Mouse (Mus musculus): ENCODE data around the gene Dnah3. TPM values are rescaled to one million over a fixed set of nuclear protein-coding genes. Genes with fewer than 3 reads are reported as not detected.

Dnah3 gene
- total RNA-seq, 2 experiments from 2014 or later = 0.09 to 0.26 TPM

- Histone ChIP-seq H3K27ac (no peak overlapping the region), H3K4me3 (no peak overlapping the region)
- DNase-seq (ENCODE audit: extremely low spot score in 1 of 2, low spot score in 2 of 2) = no peak
- intact Hi-C loops (cut with DNase I) = no loop called here
- no peak for TF ChIP-seq CTCF (IDR thresholded peaks at IDR 0.05)
Measured at GRCm38 (mm10) chr7:119969320-119969719, 125.8 kb downstream of the Dnah3 start.

DNA sequence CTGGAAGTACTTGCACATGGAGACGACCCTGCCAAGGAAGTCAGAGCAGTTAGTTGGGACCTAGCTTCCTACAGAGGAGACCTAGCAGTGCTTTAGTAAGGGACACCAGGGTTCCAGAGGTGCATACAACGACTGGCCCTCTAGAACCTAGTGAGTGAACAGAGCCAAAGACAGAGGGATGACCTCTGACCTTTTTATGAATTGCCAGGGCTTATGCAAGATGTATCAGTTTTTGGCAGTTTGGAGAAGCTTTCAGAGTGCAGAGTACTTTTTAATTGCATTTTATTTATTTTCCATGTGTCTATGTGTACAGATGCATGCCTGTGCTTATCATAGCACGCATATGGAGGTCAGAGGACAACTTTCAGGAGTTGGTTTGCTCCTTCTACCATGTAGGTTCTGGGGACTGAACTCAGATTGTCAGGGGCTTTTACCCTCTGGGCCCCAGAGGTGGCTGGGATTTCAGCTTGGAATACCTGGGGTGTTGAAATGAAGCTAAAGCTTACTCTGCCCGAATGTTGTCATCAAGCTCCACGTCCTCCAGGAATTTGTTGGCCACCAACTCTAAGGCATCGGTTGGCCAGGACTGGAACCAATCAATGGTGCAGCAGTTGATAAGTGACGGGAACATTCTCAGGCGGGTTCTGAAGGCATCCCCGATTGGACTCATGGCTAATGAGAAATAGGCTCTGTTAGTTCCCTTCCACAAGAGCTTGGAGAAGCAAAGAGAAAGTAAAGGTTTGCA, 129.3 kb downstream of the Dnah3 start:
- intact Hi-C loops (cut with DNase I) = no loop called here
- Histone ChIP-seq H3K27ac (no peak overlapping the region), H3K4me3 (no peak overlapping the region)
- no peak for TF ChIP-seq CTCF (IDR thresholded peaks at IDR 0.05)
- DNase-seq (ENCODE audit: extremely low spot score in 1 of 2, low spot score in 2 of 2) = no peak

GRCm38 (mm10) chr7:119965205-119965604, 129.9 kb downstream of the Dnah3 start:
- intact Hi-C loops (cut with DNase I) = no loop called here
- no peak for TF ChIP-seq CTCF (IDR thresholded peaks at IDR 0.05)
- no peak overlapping the region for H3K4me3 ChIP-seq
- no peak for DNase-seq (ENCODE audit: extremely low spot score in 1 of 2, low spot score in 2 of 2)
- no peak overlapping the region for H3K27ac ChIP-seq

GRCm38 (mm10) chr7:119961107-119961506, 134.0 kb downstream of the Dnah3 start:
- TF ChIP-seq CTCF (IDR thresholded peaks at IDR 0.05) = no peak
- Histone ChIP-seq H3K27ac (no peak overlapping the region), H3K4me3 (no peak overlapping the region)
- no peak for DNase-seq (ENCODE audit: extremely low spot score in 1 of 2, low spot score in 2 of 2)
- intact Hi-C loops (cut with DNase I) = no loop called here

DNA sequence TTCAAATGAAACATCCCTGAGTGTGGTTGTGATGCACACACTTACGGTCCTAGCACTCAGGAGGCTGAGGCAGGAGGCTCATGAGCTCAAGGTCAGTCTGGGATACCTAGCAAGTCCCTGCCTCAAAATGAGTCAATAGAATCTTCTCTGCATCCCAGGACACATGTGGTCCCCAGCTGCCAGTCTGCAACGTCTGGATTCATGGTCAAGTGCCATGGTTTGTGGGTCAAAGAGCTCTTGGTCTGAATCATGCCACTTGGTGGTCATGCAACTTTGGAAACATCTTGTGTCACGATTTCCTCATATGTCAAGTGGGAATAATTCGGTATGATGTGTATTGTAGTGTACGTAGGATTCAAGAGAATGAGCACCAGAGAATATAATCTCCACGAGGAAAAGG, 134.5 kb downstream of the Dnah3 start:
- intact Hi-C loops (cut with DNase I) = no loop called here
- Histone ChIP-seq H3K4me3 (no peak overlapping the region), H3K27ac (no peak overlapping the region)
- no peak for TF ChIP-seq CTCF (IDR thresholded peaks at IDR 0.05)
- DNase-seq (ENCODE audit: extremely low spot score in 1 of 2, low spot score in 2 of 2) = no peak

DNA sequence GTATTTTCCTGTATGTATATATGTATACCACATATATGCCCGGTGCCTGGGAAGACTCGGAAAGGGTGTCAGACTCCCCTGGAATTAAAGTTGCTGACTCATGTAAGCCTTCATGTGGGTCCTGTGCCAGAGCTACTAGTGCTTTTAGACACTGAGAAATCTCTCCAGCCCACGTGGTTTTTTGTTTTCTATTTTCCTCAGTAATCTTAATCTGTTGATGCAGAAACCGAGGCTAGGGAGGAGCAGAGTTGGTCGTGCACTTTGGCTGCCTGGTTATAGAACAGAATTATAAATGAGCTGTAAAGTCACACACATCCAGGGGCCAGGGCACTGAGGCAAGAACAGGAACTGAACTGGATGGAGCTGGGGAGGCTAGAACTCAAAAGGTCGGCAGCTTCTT, 135.1 kb downstream of the Dnah3 start:
- intact Hi-C loops (cut with DNase I) = no loop called here
- Histone ChIP-seq H3K27ac (no peak overlapping the region), H3K4me3 (no peak overlapping the region)
- TF ChIP-seq CTCF (IDR thresholded peaks at IDR 0.05) = no peak
- DNase-seq (ENCODE audit: extremely low spot score in 1 of 2, low spot score in 2 of 2) = no peak

DNA sequence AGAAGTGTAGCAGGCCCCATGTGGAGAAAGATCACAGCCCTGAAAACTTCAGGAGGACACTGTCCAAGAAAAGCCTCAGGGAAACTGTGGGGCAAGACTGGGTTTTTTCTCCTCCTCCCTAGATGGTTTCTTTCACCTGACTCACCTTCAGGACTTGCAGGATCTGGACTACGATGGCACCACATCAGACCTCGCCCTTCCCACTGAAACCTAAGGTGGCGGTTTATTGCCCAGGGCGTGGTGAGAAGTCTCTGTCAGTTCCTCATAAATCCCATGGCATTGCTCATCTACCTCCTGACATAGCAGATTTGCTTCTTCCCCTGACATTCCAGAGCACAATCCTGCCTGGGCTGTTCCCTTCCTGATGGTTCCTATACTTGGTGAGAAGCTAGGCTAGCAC, 135.6 kb downstream of the Dnah3 start:
- TF ChIP-seq CTCF (IDR thresholded peaks at IDR 0.05) = no peak
- Histone ChIP-seq H3K27ac (no peak overlapping the region), H3K4me3 (no peak overlapping the region)
- intact Hi-C loops (cut with DNase I) = no loop called here
- no peak for DNase-seq (ENCODE audit: extremely low spot score in 1 of 2, low spot score in 2 of 2)

DNA sequence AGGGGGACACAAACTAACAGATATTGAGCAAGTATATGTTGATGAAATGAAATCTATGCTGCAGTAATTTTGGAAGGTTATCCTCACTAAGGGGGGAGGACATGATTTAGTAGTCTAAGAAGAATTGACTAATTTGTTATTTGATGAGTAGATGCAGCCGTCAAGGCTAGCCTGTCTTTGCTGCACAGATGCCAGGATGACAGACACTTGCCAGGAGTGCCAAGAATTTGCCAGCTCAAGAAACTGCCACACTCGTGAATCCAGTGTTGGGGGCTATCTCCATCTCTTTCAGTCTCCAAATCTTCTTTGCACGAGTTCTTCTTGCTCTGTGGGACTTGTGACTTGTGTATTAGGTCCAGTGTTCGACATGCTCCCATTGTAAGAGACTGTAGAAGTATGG, 136.0 kb downstream of the Dnah3 start:
- Histone ChIP-seq H3K4me3 (no peak overlapping the region), H3K27ac (no peak overlapping the region)
- TF ChIP-seq CTCF (IDR thresholded peaks at IDR 0.05) = no peak
- no peak for DNase-seq (ENCODE audit: extremely low spot score in 1 of 2, low spot score in 2 of 2)
- intact Hi-C loops (cut with DNase I) = no loop called here

DNA sequence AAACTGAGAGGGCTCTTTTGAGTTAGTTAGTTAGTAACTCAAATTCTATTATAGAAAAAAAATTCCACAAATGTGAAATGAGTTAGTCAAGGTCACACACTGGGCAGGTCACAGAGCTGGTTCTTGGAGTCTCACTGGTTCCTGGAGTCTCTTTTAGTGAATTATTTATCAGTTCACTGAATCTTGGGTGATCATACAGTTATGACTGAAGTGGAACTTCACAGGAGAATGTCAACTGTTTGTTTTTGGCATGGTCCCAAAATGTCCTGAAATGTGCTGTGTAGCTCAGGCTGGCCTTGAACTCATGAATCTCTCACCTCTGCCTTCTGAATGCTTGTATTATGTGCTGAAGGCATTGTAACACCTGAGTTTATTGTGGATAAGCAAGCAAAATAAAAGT, 137.7 kb downstream of the Dnah3 start:
- TF ChIP-seq CTCF (IDR thresholded peaks at IDR 0.05) = no peak
- H3K27ac ChIP-seq = no peak overlapping the region
- DNase-seq (ENCODE audit: extremely low spot score in 1 of 2, low spot score in 2 of 2) = no peak
- no peak overlapping the region for H3K4me3 ChIP-seq
- intact Hi-C loops (cut with DNase I) = no loop called here

GRCm38 (mm10) chr7:119954047-119954446, 141.0 kb downstream of the Dnah3 start:
- no peak for TF ChIP-seq CTCF (IDR thresholded peaks at IDR 0.05)
- no peak overlapping the region for H3K27ac ChIP-seq
- no peak for DNase-seq (ENCODE audit: extremely low spot score in 1 of 2, low spot score in 2 of 2)
- intact Hi-C loops (cut with DNase I) = no loop called here
- H3K4me3 ChIP-seq = no peak overlapping the region

- no peak for TF ChIP-seq CTCF (IDR thresholded peaks at IDR 0.05)
- intact Hi-C loops (cut with DNase I) = no loop called here
- DNase-seq (ENCODE audit: extremely low spot score in 1 of 2, low spot score in 2 of 2) = no peak
- H3K27ac ChIP-seq = peak overlapping the region; percentile 55; the same call in 1 of the 2 replicates
- H3K4me3 ChIP-seq = no peak overlapping the region
Measured at GRCm38 (mm10) chr7:119941569-119941968, 153.5 kb downstream of the Dnah3 start.

DNA sequence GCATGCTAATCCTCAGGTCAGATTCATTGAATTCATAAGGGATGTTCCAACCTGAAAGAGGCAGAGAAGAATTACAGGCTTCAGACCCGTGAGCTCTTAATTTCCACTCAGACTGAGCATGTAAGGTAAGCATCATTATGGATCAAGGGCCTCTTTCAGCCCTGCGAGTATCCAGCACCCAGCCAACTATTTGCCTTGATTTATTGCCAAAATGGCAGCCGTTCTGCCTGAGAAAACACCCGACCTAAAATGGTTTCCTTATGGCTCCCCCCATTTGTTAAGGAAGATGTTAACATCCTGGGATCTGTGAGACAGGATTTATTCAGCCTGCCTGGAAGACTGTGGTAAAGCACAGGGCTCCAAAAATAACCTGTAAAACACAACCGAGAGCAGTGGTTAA, 158.0 kb downstream of the Dnah3 start:
- no peak for DNase-seq (ENCODE audit: extremely low spot score in 1 of 2, low spot score in 2 of 2)
- H3K27ac ChIP-seq = no peak overlapping the region
- intact Hi-C loops (cut with DNase I) = no loop called here
- no peak for TF ChIP-seq CTCF (IDR thresholded peaks at IDR 0.05)
- no peak overlapping the region for H3K4me3 ChIP-seq

DNA sequence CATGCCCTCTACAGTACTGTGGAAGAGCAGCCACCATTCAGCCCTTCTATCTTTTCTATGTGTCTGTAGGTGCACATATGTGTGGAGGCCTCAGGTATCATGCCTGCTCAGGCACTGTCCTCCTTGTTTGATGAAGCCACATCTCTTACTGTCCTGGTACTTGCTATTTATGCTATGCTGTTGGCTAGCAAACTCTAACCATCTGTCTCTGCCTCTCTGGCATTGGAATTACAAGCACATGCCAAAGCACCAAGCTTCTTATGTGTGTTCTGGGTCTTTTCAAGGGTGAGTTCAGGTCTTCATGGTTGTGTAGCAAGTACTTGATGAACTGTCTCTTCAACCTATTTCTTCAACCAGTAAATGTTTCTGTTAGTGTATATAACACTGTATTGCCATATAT, 158.8 kb downstream of the Dnah3 start:
- no peak for TF ChIP-seq CTCF (IDR thresholded peaks at IDR 0.05)
- no peak for DNase-seq (ENCODE audit: extremely low spot score in 1 of 2, low spot score in 2 of 2)
- intact Hi-C loops (cut with DNase I) = no loop called here
- no peak overlapping the region for H3K27ac ChIP-seq
- H3K4me3 ChIP-seq = no peak overlapping the region

All from left cerebral cortex, adult 2 months (tissue).